17 mouse cellular contexts compared by ENCODE assay signal in genomic region chr9:10525915-10526667, GRCm38 (mm10).
"Had no signal": no experiment of that assay in that cellular context is flagged by ENCODE, and none has a peak within 500 bp of the region (broad histone marks: within the 10 kb centered on the region; RNA-seq: fewer than 3 reads in every experiment).

No protein-coding gene starts in this region.

- H3K36me3 ChIP-seq: limb, embryonic 12.5 days; liver, embryonic 13.5 days; lung, embryonic 15.5 days; midbrain, embryonic 12.5 days; neural tube, embryonic 12.5 days had no signal

- DNase-seq: kidney, adult 9 months; kidney, postnatal 36 days; layer of hippocampus, adult 9-11 months; layer of hippocampus, postnatal 36 days; liver; liver, embryonic 13.5 days; liver, postnatal 0 days; lung, postnatal 14 days; thymus, postnatal 4 days had no signal

- H3K27me3 ChIP-seq: limb, embryonic 12.5 days; liver, embryonic 13.5 days; lung, embryonic 15.5 days; megakaryocyte, embryonic 14.5 days; midbrain, embryonic 12.5 days; neural tube, embryonic 12.5 days had no signal

- ATAC-seq: liver, postnatal 0 days had no signal

- H3K27ac ChIP-seq: kidney, postnatal 0 days; limb, embryonic 12.5 days; liver, embryonic 13.5 days; lung, embryonic 15.5 days; macrophage; midbrain, embryonic 12.5 days; neural tube, embryonic 12.5 days; stomach, postnatal 0 days had no signal

- H3K9me3 ChIP-seq: limb, embryonic 12.5 days; liver, embryonic 13.5 days; lung, embryonic 15.5 days; megakaryocyte, embryonic 14.5 days; midbrain, embryonic 12.5 days; neural tube, embryonic 12.5 days had no signal

- H3K4me1 ChIP-seq: limb, embryonic 12.5 days; liver, embryonic 13.5 days; lung, embryonic 15.5 days; megakaryocyte, embryonic 14.5 days; neural tube, embryonic 12.5 days had no signal

- H3K9ac ChIP-seq: limb, embryonic 12.5 days; liver, embryonic 13.5 days; liver, postnatal 0 days; lung, embryonic 15.5 days; midbrain, embryonic 12.5 days; neural tube, embryonic 12.5 days had no signal

- H3K4me3 ChIP-seq: limb, embryonic 12.5 days; liver, embryonic 13.5 days; lung, embryonic 15.5 days; megakaryocyte, embryonic 14.5 days; midbrain, embryonic 12.5 days; neural tube, embryonic 12.5 days had no signal

- H3K4me2 ChIP-seq: limb, embryonic 12.5 days; liver, embryonic 13.5 days; lung, embryonic 15.5 days; midbrain, embryonic 12.5 days; neural tube, embryonic 12.5 days had no signal
